42 mouse cellular contexts compared by ENCODE assay signal in genomic region chr8:72266671-72267070, GRCm38 (mm10). TPM values are rescaled to one million over a fixed set of nuclear protein-coding genes. Genes with fewer than 3 reads are reported as not detected.
"Had no signal": no experiment of that assay in that cellular context is flagged by ENCODE, and none has a peak within 500 bp of the region (broad histone marks: within the 10 kb centered on the region; RNA-seq: fewer than 3 reads in every experiment).

No protein-coding gene starts in this region.

- H3K27me3 ChIP-seq: heart, embryonic 13.5 days; heart, embryonic 15.5 days; hindbrain, embryonic 13.5 days; hindbrain, embryonic 15.5 days; kidney, embryonic 15.5 days; limb, embryonic 13.5 days; limb, embryonic 15.5 days; liver, embryonic 12.5 days had no signal

- H3K9me3 ChIP-seq: heart, embryonic 13.5 days; heart, embryonic 15.5 days; hindbrain, embryonic 13.5 days; hindbrain, embryonic 15.5 days; kidney, embryonic 15.5 days; limb, embryonic 13.5 days; limb, embryonic 15.5 days; liver, embryonic 12.5 days had no signal

- H3K4me1 ChIP-seq: hindbrain, embryonic 13.5 days; hindbrain, embryonic 15.5 days; limb, embryonic 13.5 days; limb, embryonic 15.5 days had no signal

- ATAC-seq: hindbrain, postnatal 0 days; intestine, embryonic 16.5 days; liver, embryonic 12.5 days had no signal

- H3K36me3 ChIP-seq: heart, embryonic 13.5 days; heart, embryonic 15.5 days; hindbrain, embryonic 13.5 days; hindbrain, embryonic 15.5 days; kidney, embryonic 15.5 days; limb, embryonic 13.5 days; limb, embryonic 15.5 days; liver, embryonic 12.5 days had no signal

- H3K27ac ChIP-seq: hindbrain, embryonic 13.5 days; hindbrain, embryonic 15.5 days; hindbrain, postnatal 0 days; kidney, embryonic 15.5 days; kidney, postnatal 0 days; limb, embryonic 13.5 days; limb, embryonic 15.5 days; liver, embryonic 12.5 days; liver, embryonic 14.5 days had no signal

- DNase-seq: gastrocnemius, postnatal 10 days; gastrocnemius, postnatal 25 days; heart, adult 18-20 months; heart, postnatal 14 days; heart, postnatal 36 days; kidney, adult 11 months; kidney, adult 2 months; kidney, adult 9 months; kidney, postnatal 14 days; kidney, postnatal 36 days; layer of hippocampus, adult 9-11 months; layer of hippocampus, postnatal 36 days; left cerebral cortex, postnatal 4 days had no signal

- H3K4me3 ChIP-seq: heart, embryonic 13.5 days; heart, embryonic 15.5 days; hindbrain, embryonic 13.5 days; hindbrain, embryonic 15.5 days; kidney, embryonic 15.5 days; limb, embryonic 13.5 days; limb, embryonic 15.5 days; liver, embryonic 12.5 days had no signal

RNA-seq across cellular contexts. Expression of gene Gm11034, which starts 53.2 kb away (rescaled TPM):
- total RNA-seq: gastrocnemius, adult 18-20 months; gastrocnemius, postnatal 10 days; gastrocnemius, postnatal 25 days; heart, adult 18-20 months; heart, postnatal 14 days; heart, postnatal 36 days; hematopoietic stem cell, adult 5-6 weeks; hindbrain, postnatal 0 days; layer of hippocampus, adult 18-20 months; layer of hippocampus, adult 8-10 months; layer of hippocampus, postnatal 14 days; layer of hippocampus, postnatal 36 days; left cerebral cortex, adult 18-20 months; left cerebral cortex, adult 8-10 months; left cerebral cortex, postnatal 10 days; left cerebral cortex, postnatal 25 days; left cerebral cortex, postnatal 4 days; liver, adult 2 months had no signal
- polyA plus RNA-seq: gonadal fat pad, adult 2 months; heart, embryonic 11.5 days; heart, embryonic 13.5 days; heart, embryonic 15.5 days; heart, postnatal 0 days; hindbrain, embryonic 11.5 days; hindbrain, embryonic 13.5 days; hindbrain, embryonic 15.5 days; hindbrain, postnatal 0 days; intestine, embryonic 14.5 days; intestine, embryonic 16.5 days; kidney, adult 2 months; kidney, embryonic 15.5 days; kidney, postnatal 0 days; large intestine, adult 2 months; limb, embryonic 11.5 days; limb, embryonic 13.5 days; limb, embryonic 15.5 days; liver, adult 2 months; liver, embryonic 12.5 days; liver, embryonic 14.5 days had no signal
